In genomic region chr1:177014921-177015439, GRCm38 (mm10) we compare ENCODE assay signal across 9 mouse cellular contexts.
DNase-seq lines count a peak whose midpoint lies in the region; ATAC-seq lines count a peak whose summit lies in the region.
"Had no signal": no experiment of that assay in that cellular context is flagged by ENCODE, and none has a peak within 500 bp of the region (broad histone marks: within the 10 kb centered on the region; RNA-seq: fewer than 3 reads in every experiment).

No protein-coding gene starts in this region.

- no peaks in the 10 kb centered on the region for H3K9me3 ChIP-seq in forebrain, embryonic 12.5 days
- H3K9me3 ChIP-seq in limb, embryonic 12.5 days, result no peaks in the 10 kb centered on the region
- H3K9me3 ChIP-seq: liver, embryonic 13.5 days had no signal

- no peak overlapping the region for H3K9ac ChIP-seq in forebrain, embryonic 12.5 days
- H3K9ac ChIP-seq in limb, embryonic 12.5 days (replicated peaks), result no peak overlapping the region
- H3K9ac ChIP-seq: liver, embryonic 13.5 days had no signal

- no peak overlapping the region for H3K4me2 ChIP-seq in forebrain, embryonic 12.5 days
- no peak overlapping the region for H3K4me2 ChIP-seq in limb, embryonic 12.5 days
- H3K4me2 ChIP-seq: liver, embryonic 13.5 days had no signal

- WGBS in forebrain, embryonic 12.5 days, result 66% methylated on average over 6 of the region's 6 CpGs
- 77% methylated on average over 6 of the region's 6 CpGs for WGBS in limb, embryonic 12.5 days

- no peaks in the 10 kb centered on the region; the same call in 1 of the 2 replicates for H3K36me3 ChIP-seq in forebrain, embryonic 12.5 days (replicated peaks)
- H3K36me3 ChIP-seq in limb, embryonic 12.5 days, result no peaks in the 10 kb centered on the region
- H3K36me3 ChIP-seq: liver, embryonic 13.5 days had no signal

- H3K27me3 ChIP-seq in forebrain, embryonic 12.5 days, result no peaks in the 10 kb centered on the region
- H3K27me3 ChIP-seq in limb, embryonic 12.5 days, result no peaks in the 10 kb centered on the region
- H3K27me3 ChIP-seq: liver, embryonic 13.5 days had no signal

- H3K27ac ChIP-seq in forebrain, embryonic 12.5 days, result peak overlapping the region; percentile 27; the same call in 1 of the 2 replicates
- H3K27ac ChIP-seq in limb, embryonic 12.5 days, result peak overlapping the region; percentile 45; the same call in 1 of the 2 replicates
- H3K27ac ChIP-seq: liver, embryonic 13.5 days had no signal

- ATAC-seq in forebrain, embryonic 12.5 days (ENCODE audit: low FRiP score), result no peak
- ATAC-seq in limb, embryonic 12.5 days (ENCODE audit: insufficient number of reproducible peaks, insufficient read depth, low FRiP score, low TSS enrichment, low read depth), result no peak

- peaks cover 64% of the 10 kb centered on the region for H3K4me1 ChIP-seq in forebrain, embryonic 12.5 days
- H3K4me1 ChIP-seq in limb, embryonic 12.5 days (replicated peaks), result peaks cover 25% of the 10 kb centered on the region
- H3K4me1 ChIP-seq: liver, embryonic 13.5 days had no signal

- intact Hi-C loops in gastrocnemius, postnatal 14 days (cut with DNase I; ENCODE audit: low total_unique reads), result no loop called here

- peak; percentile 24 for DNase-seq in gastrocnemius, postnatal 14 days
- no peak for DNase-seq in gastrocnemius, adult 8-10 months (ENCODE audit: low spot score in 2 of 2)
- DNase-seq in 3T3-L1 (ENCODE audit: low read depth, low spot score), result peak; percentile 83
- no peak for DNase-seq in ovary, postnatal 10 days (ENCODE audit: low spot score)
- no peak for DNase-seq in adrenal gland, postnatal 4 days (ENCODE audit: low spot score in 2 of 2)
- no peak for DNase-seq in adrenal gland, postnatal 14 days
- DNase-seq: liver, embryonic 13.5 days had no signal

- H3K4me3 ChIP-seq in forebrain, embryonic 12.5 days (replicated peaks), result no peak overlapping the region
- no peak overlapping the region for H3K4me3 ChIP-seq in limb, embryonic 12.5 days (replicated peaks)
- H3K4me3 ChIP-seq: liver, embryonic 13.5 days had no signal

Comparison
In these comparisons a context has a peak if more than half of its experiments do, and no peak if none do; other contexts are left out.
1. DNase-seq: peak in gastrocnemius, postnatal 14 days (single experiment) and 3T3-L1 (single experiment); none in gastrocnemius, adult 8-10 months (0 of 2), ovary, postnatal 10 days (single experiment), adrenal gland, postnatal 4 days (0 of 2) and adrenal gland, postnatal 14 days (single experiment).